Mouse (Mus musculus): ENCODE measurements around the gene Rpl24. TPM values are rescaled to one million over a fixed set of nuclear protein-coding genes. Genes with fewer than 3 reads are reported as not detected.

Gene Rpl24
- polyA plus RNA-seq, 1 experiment from 2014 or later, result 662 TPM

DNA sequence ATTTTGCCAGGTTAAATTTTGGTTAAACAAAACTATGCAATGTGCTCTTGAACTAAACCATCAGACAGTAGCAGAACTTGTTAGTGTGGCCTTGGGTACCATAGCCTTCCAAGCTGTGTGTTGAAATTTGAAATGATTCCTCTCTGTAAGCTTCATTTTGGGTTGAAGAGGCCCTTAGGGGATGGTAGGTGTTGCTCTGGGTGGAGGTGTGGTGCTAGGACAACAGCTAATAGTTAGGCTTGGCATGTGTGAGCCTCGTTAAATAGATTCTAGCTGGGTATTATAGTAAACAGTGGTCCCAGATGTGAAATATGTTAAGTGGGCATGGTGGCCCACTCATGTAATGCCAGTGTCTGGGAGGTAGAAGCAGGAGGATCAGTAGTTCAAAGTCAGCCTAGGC, 1.1 kb downstream of the Rpl24 start:
- WGBS, result 19% methylated on average over 1 of the region's 1 CpGs
- peak overlapping the region; percentile 93 for H3K4me2 ChIP-seq (ENCODE audit: low read depth, low read length)
- no peak overlapping the region for H3K27ac ChIP-seq (ENCODE audit: low read length)
- H3K9ac ChIP-seq (ENCODE audit: low read depth, low read length), result peak overlapping the region; percentile 83
- no peaks in the 10 kb centered on the region for H3K27me3 ChIP-seq (replicated peaks; ENCODE audit: control insufficient read depth, insufficient read depth, low read length)
- no peak for ATAC-seq
- peaks cover 12% of the 10 kb centered on the region for H3K36me3 ChIP-seq (ENCODE audit: control insufficient read depth, insufficient read depth, low read length)
- H3K4me3 ChIP-seq (ENCODE audit: low read length), result peak overlapping the region; percentile 70
- H3K9me3 ChIP-seq (ENCODE audit: control insufficient read depth, low read length), result no peaks in the 10 kb centered on the region
- peaks cover 6% of the 10 kb centered on the region for H3K4me1 ChIP-seq (ENCODE audit: control insufficient read depth, insufficient read depth, low read length)

DNA sequence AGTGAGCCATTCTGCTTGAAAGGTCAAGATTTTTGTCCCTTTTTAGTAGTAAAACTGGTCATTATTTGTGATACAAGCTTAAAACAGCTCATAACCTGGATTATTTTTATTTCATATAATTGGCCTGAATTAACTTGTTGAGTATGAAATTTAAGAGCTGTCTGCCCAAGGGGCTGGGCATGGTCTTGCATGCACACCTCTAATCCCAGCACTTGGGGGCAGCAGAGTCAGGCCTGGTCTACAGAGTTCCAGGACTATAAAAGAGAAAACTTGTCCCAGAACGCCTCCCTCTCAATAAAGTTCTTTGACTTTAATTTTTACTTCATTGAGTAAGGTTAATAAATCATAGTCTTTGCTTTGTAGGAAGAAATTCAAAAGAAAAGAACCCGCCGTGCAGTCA, 3.1 kb downstream of the Rpl24 start:
- Histone ChIP-seq H3K36me3 (ENCODE audit: control insufficient read depth, insufficient read depth, low read length) (peaks cover 12% of the 10 kb centered on the region), H3K27ac (ENCODE audit: low read length) (no peak overlapping the region), H3K27me3 (replicated peaks; ENCODE audit: control insufficient read depth, insufficient read depth, low read length) (no peaks in the 10 kb centered on the region), H3K9ac (ENCODE audit: low read depth, low read length) (no peak overlapping the region), H3K4me3 (ENCODE audit: low read length) (no peak overlapping the region), H3K9me3 (ENCODE audit: control insufficient read depth, low read length) (no peaks in the 10 kb centered on the region), H3K4me2 (ENCODE audit: low read depth, low read length) (no peak overlapping the region), H3K4me1 (ENCODE audit: control insufficient read depth, insufficient read depth, low read length) (peaks cover 13% of the 10 kb centered on the region)
- 67% methylated on average over 3 of the region's 3 CpGs for WGBS
- ATAC-seq, result no peak

DNA sequence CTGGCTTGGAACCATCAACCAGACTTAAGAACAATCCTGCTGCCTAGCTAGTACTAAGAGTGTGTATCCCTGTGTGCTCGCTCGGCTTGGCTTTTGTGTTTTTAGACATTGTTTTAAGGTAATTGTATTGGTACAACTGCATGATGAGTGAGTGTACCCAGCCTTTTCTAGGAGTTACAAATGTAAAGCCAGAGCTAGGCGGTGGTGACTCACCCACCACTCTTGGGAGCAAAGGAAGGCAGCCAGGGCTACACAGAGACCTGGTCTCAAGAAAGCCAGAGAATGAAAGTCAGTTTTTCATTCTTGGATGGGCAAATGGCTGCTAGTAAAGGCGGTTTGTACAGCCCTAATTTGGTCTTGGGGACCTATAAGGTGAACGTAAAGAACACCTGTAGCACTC, 4.3 kb downstream of the Rpl24 start:
- Histone ChIP-seq H3K9ac (ENCODE audit: low read depth, low read length) (no peak overlapping the region), H3K4me2 (ENCODE audit: low read depth, low read length) (no peak overlapping the region), H3K27ac (ENCODE audit: low read length) (no peak overlapping the region), H3K4me3 (ENCODE audit: low read length) (no peak overlapping the region), H3K36me3 (ENCODE audit: control insufficient read depth, insufficient read depth, low read length) (peaks cover 12% of the 10 kb centered on the region), H3K27me3 (replicated peaks; ENCODE audit: control insufficient read depth, insufficient read depth, low read length) (no peaks in the 10 kb centered on the region), H3K9me3 (ENCODE audit: control insufficient read depth, low read length) (no peaks in the 10 kb centered on the region), H3K4me1 (ENCODE audit: control insufficient read depth, insufficient read depth, low read length) (peaks cover 16% of the 10 kb centered on the region)
- ATAC-seq, result no peak
- 93% methylated on average over 5 of the region's 5 CpGs for WGBS

DNA sequence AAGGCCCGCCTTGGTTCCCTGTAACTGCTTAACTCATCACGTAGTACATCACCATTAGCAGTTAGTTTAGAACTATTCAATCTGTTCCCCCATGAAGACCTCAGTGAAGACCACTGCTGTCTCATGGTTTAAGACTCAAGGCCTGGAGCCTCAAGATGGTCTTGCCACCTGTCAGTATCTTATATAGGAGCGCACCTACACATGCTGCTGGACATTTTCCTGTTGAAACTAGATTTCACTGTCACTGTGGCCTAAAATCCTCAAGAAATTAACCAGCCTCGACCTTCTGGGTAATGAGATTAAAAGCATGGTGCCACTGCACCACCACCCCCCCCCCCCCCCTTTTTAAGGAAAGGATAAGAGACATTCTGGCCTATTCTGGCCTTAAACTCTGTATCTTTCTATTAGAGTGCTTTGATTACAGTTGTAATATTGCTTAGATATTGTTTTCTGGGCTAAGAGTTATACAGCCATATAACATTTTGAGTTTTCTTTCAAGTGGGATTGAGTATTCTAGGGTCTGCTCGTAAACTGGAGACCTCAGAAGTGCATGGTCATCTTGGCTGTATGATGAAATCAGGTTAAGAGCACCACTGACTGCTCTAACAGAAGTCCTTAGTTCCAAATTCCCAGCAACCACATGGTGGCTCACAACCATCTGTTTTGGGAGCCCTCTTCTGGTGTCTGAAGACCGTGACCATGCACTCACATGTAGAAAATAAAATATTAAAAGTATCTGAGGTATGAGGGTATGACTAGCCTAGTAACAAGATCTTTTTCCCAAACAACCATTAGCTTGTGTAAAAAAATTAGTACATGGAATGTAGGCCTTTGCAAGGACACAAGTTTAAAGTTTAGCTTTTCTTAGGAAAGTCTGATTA, 5.9 kb downstream of the Rpl24 start:
- Histone ChIP-seq H3K9me3 (ENCODE audit: control insufficient read depth, low read length) (no peaks in the 10 kb centered on the region), H3K27ac (ENCODE audit: low read length) (no peak overlapping the region), H3K9ac (ENCODE audit: low read depth, low read length) (no peak overlapping the region), H3K27me3 (replicated peaks; ENCODE audit: control insufficient read depth, insufficient read depth, low read length) (no peaks in the 10 kb centered on the region), H3K4me1 (ENCODE audit: control insufficient read depth, insufficient read depth, low read length) (peaks cover 18% of the 10 kb centered on the region), H3K4me2 (ENCODE audit: low read depth, low read length) (no peak overlapping the region), H3K36me3 (ENCODE audit: control insufficient read depth, insufficient read depth, low read length) (peaks cover 12% of the 10 kb centered on the region), H3K4me3 (ENCODE audit: low read length) (no peak overlapping the region)
- 73% methylated on average over 6 of the region's 6 CpGs for WGBS
- ATAC-seq, result no peak

DNA sequence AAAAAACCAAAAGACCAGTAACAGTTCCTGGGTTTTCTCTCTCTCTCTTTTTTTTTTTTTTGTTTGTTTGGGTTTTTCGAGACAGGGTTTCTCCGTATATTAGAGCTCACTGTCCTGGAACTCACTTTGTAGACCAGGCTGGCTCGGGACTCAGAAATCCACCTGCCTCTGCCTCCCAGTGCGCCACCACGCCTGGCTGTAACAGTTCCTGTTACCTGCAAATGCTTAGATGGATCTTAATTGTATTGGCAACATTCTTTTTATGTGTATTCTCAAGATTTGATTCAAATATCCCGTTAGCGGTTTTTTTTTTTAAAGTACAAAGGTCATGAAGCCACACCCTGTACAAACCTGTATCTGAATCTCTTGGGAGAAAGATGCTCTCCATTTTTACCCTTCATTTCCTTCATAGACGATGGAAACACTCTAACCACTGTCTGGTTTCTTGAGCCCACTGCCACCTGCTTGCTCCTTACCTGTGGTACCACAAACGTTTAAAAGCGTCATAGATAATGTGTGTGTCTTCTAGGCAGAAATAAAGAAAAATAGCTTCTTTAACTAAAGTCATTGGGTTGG, 6.6 kb downstream of the Rpl24 start:
- H3K4me3 ChIP-seq (ENCODE audit: low read length), result peak overlapping the region; percentile 100
- H3K27me3 ChIP-seq (replicated peaks; ENCODE audit: control insufficient read depth, insufficient read depth, low read length), result no peaks in the 10 kb centered on the region
- peaks cover 12% of the 10 kb centered on the region for H3K36me3 ChIP-seq (ENCODE audit: control insufficient read depth, insufficient read depth, low read length)
- WGBS, result 45% methylated on average over 10 of the region's 10 CpGs
- peak overlapping the region; percentile 64 for H3K4me2 ChIP-seq (ENCODE audit: low read depth, low read length)
- peak overlapping the region; percentile 77 for H3K27ac ChIP-seq (ENCODE audit: low read length)
- H3K9me3 ChIP-seq (ENCODE audit: control insufficient read depth, low read length), result no peaks in the 10 kb centered on the region
- H3K4me1 ChIP-seq (ENCODE audit: control insufficient read depth, insufficient read depth, low read length), result peaks cover 13% of the 10 kb centered on the region
- peak overlapping the region; percentile 59 for H3K9ac ChIP-seq (ENCODE audit: low read depth, low read length)
- ATAC-seq, result no peak

DNA sequence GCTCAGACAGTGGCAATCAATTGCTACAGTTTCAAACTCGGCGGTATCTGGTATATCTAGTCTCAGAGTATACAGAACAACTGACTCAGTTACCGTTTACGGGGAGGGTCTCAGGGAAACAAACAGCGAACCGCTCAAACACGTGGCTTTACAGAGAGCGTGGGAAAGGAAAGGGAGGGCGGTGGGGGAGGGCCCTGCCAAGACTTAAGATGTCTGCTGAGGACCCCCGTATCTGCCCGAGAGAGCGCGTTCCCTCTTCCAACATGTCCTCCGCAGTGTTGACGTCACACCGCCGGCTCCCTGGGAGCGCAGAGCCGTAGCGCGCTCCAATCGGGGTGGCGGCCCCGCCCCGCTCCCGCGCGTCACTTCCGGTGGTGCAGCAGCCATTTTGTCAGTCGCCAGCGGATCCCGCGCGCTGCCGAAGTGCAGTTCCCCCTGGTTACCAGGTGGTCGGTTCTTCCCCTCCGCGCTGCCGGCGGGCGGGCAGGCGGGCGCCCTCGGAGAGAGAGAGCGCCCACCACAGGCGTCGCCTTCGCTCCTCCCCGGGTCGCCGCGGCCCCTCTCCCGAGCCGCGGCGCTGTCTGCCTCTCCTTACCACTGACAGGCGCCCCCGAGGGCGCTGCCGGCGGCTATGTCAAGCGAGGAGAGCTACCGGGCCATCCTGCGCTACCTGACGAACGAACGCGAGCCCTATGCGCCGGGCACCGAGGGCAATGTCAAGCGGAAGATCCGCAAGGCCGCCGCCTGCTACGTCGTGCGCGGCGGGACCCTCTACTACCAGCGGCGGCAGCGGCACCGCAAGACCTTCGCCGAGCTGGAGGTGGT, 7.6 kb downstream of the Rpl24 start, which contains the start of gene Zbtb11:
Gene Zbtb11 (plus strand): TSS at position 453 of the 825 bp plus-strand sequence.
- H3K9ac ChIP-seq (ENCODE audit: low read depth, low read length), result peak within 1 kb of the TSS; percentile 98
- H3K4me3 ChIP-seq (ENCODE audit: low read length), result peak within 1 kb of the TSS; percentile 100
- peak within 1 kb of the TSS; percentile 65 for H3K4me2 ChIP-seq (ENCODE audit: low read depth, low read length)
- no peaks in the 10 kb centered on the region for H3K27me3 ChIP-seq (replicated peaks; ENCODE audit: control insufficient read depth, insufficient read depth, low read length)
- peaks cover 12% of the 10 kb centered on the region for H3K36me3 ChIP-seq (ENCODE audit: control insufficient read depth, insufficient read depth, low read length)
- WGBS, result under 1% methylated on average over 83 of the region's 86 CpGs
- H3K4me1 ChIP-seq (ENCODE audit: control insufficient read depth, insufficient read depth, low read length), result peaks cover 13% of the 10 kb centered on the region
- peak; percentile 96 for ATAC-seq
- peak within 1 kb of the TSS; percentile 91 for H3K27ac ChIP-seq (ENCODE audit: low read length)
- H3K9me3 ChIP-seq (ENCODE audit: control insufficient read depth, low read length), result no peaks in the 10 kb centered on the region

DNA sequence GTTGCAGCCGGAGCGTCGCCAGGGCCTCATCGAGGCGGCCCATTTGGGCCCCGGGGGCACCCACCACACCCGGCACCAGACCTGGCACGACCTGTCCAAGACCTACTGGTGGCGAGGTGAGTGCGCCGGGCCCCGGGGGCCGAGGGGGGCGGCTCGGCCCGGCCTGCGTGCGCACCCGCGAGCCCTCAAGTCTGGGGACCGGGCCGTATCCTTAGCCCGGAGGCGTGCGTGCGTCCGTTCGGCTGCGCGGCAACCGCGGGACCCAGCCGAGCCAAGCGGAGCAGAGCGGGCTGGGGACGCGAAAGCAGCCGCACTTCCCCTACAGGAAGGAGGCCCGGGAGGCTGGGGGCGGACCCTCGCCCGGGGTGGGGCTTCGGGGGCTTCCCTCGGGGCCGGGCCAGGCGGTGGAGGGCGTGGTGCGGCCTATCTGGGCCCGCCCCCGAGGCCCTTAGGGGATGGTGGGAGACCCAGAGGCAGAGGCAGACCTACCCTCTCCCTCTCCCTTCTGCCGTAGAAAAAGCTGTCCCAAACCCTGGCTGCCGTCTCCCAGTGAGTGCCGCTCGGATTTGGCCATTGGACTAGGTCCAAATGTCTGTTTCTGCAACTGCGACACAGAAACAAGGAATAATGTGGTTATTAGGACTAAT, 8.3 kb downstream of the Rpl24 start:
- Histone ChIP-seq H3K27me3 (replicated peaks; ENCODE audit: control insufficient read depth, insufficient read depth, low read length) (no peaks in the 10 kb centered on the region), H3K9ac (ENCODE audit: low read depth, low read length) (peak overlapping the region; percentile 98), H3K4me1 (ENCODE audit: control insufficient read depth, insufficient read depth, low read length) (peaks cover 13% of the 10 kb centered on the region), H3K27ac (ENCODE audit: low read length) (peak overlapping the region; percentile 91), H3K9me3 (ENCODE audit: control insufficient read depth, low read length) (no peaks in the 10 kb centered on the region), H3K36me3 (ENCODE audit: control insufficient read depth, insufficient read depth, low read length) (peaks cover 12% of the 10 kb centered on the region), H3K4me3 (ENCODE audit: low read length) (peak overlapping the region; percentile 100), H3K4me2 (ENCODE audit: low read depth, low read length) (peak overlapping the region; percentile 65)
- ATAC-seq, result peak; percentile 90
- WGBS, result under 1% methylated on average over 53 of the region's 55 CpGs

DNA sequence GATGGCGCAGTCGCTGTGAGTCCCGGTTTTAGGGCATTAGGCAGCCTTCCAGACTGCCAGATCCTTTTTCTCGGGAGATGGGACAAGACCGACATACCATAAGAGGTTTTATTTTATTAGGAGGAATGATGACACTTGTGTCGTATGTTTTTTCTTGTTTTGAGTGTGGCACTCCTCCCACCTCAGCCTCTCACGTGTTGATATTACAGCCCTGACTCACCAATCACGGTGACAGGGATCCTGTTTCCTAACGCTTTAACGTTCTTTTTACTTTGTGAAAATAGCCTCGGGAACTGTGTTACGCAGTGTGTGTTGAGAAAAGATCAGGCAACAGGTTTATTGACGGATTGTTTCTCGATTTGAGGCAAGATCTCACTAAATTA, 8.8 kb downstream of the Rpl24 start:
- Histone ChIP-seq H3K27me3 (replicated peaks; ENCODE audit: control insufficient read depth, insufficient read depth, low read length) (no peaks in the 10 kb centered on the region), H3K4me3 (ENCODE audit: low read length) (peak overlapping the region; percentile 100), H3K27ac (ENCODE audit: low read length) (peak overlapping the region; percentile 91), H3K36me3 (ENCODE audit: control insufficient read depth, insufficient read depth, low read length) (peaks cover 12% of the 10 kb centered on the region), H3K9me3 (ENCODE audit: control insufficient read depth, low read length) (no peaks in the 10 kb centered on the region), H3K4me1 (ENCODE audit: control insufficient read depth, insufficient read depth, low read length) (peaks cover 13% of the 10 kb centered on the region), H3K4me2 (ENCODE audit: low read depth, low read length) (peak overlapping the region; percentile 65), H3K9ac (ENCODE audit: low read depth, low read length) (peak overlapping the region; percentile 98)
- WGBS, result 4% methylated on average over 14 of the region's 14 CpGs
- peak; percentile 34 for ATAC-seq

DNA sequence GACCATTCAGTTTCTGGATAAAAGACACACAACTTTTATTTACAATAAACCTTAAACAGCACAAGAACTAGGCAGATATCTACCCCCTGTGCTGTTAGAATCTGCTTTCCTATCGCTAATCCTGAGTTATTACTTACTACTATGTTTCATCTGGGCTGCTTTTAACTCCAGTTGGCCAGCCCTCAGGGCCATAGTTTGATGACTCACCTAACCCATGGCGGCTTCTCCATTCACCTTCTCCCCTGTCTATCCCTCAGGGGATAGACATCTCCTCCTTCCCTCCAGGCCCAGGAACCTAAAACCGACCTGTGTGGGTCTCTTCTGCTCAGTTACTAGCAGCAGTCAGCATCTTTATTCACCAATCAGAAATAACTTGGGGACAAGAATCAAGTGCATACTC, 19.9 kb downstream of the Rpl24 start:
- Histone ChIP-seq H3K36me3 (ENCODE audit: control insufficient read depth, insufficient read depth, low read length) (0 out of 2 replicates have a peak, but pooled peaks cover 6% of the 10 kb centered on the region), H3K4me2 (ENCODE audit: low read depth, low read length) (no peak overlapping the region), H3K4me1 (ENCODE audit: control insufficient read depth, insufficient read depth, low read length) (no peaks in the 10 kb centered on the region), H3K27me3 (replicated peaks; ENCODE audit: control insufficient read depth, insufficient read depth, low read length) (no peaks in the 10 kb centered on the region), H3K9me3 (ENCODE audit: control insufficient read depth, low read length) (no peaks in the 10 kb centered on the region), H3K27ac (ENCODE audit: low read length) (no peak overlapping the region), H3K4me3 (ENCODE audit: low read length) (no peak overlapping the region), H3K9ac (ENCODE audit: low read depth, low read length) (no peak overlapping the region)
- 95% methylated on average over 3 of the region's 3 CpGs for WGBS
- no peak for ATAC-seq
